Mouse (Mus musculus) C2C12 (cell line): ENCODE results near the gene Cst9.

ENCODE experiments used
- CEBPB ChIP-seq: IDR thresholded peaks from one replicate; pipeline ENCODE4 v1.6.1; 2011; ENCODE audit warnings: low read depth, mild to moderate bottlenecking, control low read depth, moderate library complexity
- CTCF ChIP-seq: IDR thresholded peaks from one replicate; pipeline ENCODE4 v1.5.1; 2011; ENCODE audit not compliant: control insufficient read depth, insufficient read depth, insufficient read length
- FOSL1 ChIP-seq: IDR thresholded peaks from one replicate; pipeline ENCODE4 v1.8.0; 2011; ENCODE audit warnings: mild to moderate bottlenecking, low read length; ENCODE audit not compliant: poor library complexity, insufficient read depth, severe bottlenecking
- MAX ChIP-seq: IDR thresholded peaks from one replicate; pipeline ENCODE4 v1.6.1; 2011; ENCODE audit warnings: mild to moderate bottlenecking, control low read depth
- MYOD1 ChIP-seq: IDR thresholded peaks from one replicate; pipeline ENCODE4 v1.6.1; 2011; ENCODE audit warnings: low read depth; ENCODE audit not compliant: control insufficient read depth, insufficient read length
- MYOG ChIP-seq: IDR thresholded peaks from one replicate; pipeline ENCODE4 v1.6.1; 2011; ENCODE audit not compliant: control insufficient read depth, insufficient read length; ENCODE audit errors: extremely low read depth
- USF1 ChIP-seq: IDR thresholded peaks from one replicate; pipeline ENCODE4 v1.6.1; 2011; ENCODE audit warnings: low read depth, mild to moderate bottlenecking, control low read depth, moderate library complexity

DNA sequence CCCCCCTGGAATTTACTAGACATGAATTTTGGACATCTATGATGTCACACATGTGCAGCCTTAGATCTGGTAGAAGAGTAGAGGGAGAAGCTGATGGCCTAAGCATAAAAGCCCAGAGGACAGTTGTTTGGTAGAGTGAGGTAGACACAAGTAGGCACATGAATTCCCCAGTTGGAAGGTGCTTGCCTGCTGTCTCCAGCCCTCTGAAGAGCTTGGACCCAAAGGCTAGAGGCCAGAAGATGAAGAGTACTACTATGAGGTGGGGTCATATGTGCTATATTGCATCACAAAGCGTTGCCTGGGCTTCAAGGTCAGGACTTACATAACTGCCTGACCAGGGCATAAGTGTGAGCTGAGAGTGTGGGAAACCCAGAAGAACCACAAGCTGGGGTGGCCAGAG is 36.5 kb upstream of the Cst9 start, which contains the start of gene Cst8:
- no peak for TF ChIP-seq MYOD1
- TF ChIP-seq CTCF: no peak
- no peak for TF ChIP-seq MYOG
- TF ChIP-seq USF1: no peak
- TF ChIP-seq CEBPB: no peak
- no peak for TF ChIP-seq MAX
- no peak for TF ChIP-seq FOSL1
